Mouse (Mus musculus): Measurements from ENCODE around the gene Fyb.

The Fyb gene

GRCm38 (mm10) chr15:6567993-6568392, 45.3 kb downstream of the Fyb start:
- TF ChIP-seq POU5F1 (IDR thresholded peaks at IDR 0.05; ENCODE audit: borderline replicate concordance, low read length) (no peak), CTCF (conservative IDR thresholded peaks at IDR 0.05; ENCODE audit: low read length) (no peak), NANOG (IDR thresholded peaks at IDR 0.05; ENCODE audit: borderline replicate concordance, low read length) (no peak)
- H3K4me3 ChIP-seq (replicated peaks; ENCODE audit: low read length): no peak overlapping the region
- no peaks in the 10 kb centered on the region for H3K9me3 ChIP-seq (ENCODE audit: low read length)
- H3K36me3 ChIP-seq (ENCODE audit: insufficient read depth, low read length): no peaks in the 10 kb centered on the region
- peaks cover 18% of the 10 kb centered on the region for H3K4me1 ChIP-seq (replicated peaks; ENCODE audit: low read depth, low read length)
- H3K27me3 ChIP-seq (ENCODE audit: insufficient read depth, low read length): peaks cover 9% of the 10 kb centered on the region

GRCm38 (mm10) chr15:6568605-6569004, 46.0 kb downstream of the Fyb start:
- no peak for TF ChIP-seq NANOG (IDR thresholded peaks at IDR 0.05; ENCODE audit: borderline replicate concordance, low read length)
- no peak for TF ChIP-seq CTCF (conservative IDR thresholded peaks at IDR 0.05; ENCODE audit: low read length)
- TF ChIP-seq POU5F1 (IDR thresholded peaks at IDR 0.05; ENCODE audit: borderline replicate concordance, low read length): no peak
- no peaks in the 10 kb centered on the region for H3K9me3 ChIP-seq (ENCODE audit: low read length)
- H3K4me1 ChIP-seq (replicated peaks; ENCODE audit: low read depth, low read length): peaks cover 18% of the 10 kb centered on the region
- H3K4me3 ChIP-seq (replicated peaks; ENCODE audit: low read length): no peak overlapping the region
- no peaks in the 10 kb centered on the region for H3K36me3 ChIP-seq (ENCODE audit: insufficient read depth, low read length)
- peaks cover 9% of the 10 kb centered on the region for H3K27me3 ChIP-seq (ENCODE audit: insufficient read depth, low read length)

GRCm38 (mm10) chr15:6569074-6569473, 46.4 kb downstream of the Fyb start:
- Histone ChIP-seq H3K9me3 (ENCODE audit: low read length) (no peaks in the 10 kb centered on the region), H3K27me3 (ENCODE audit: insufficient read depth, low read length) (peaks cover 9% of the 10 kb centered on the region), H3K4me1 (replicated peaks; ENCODE audit: low read depth, low read length) (peaks cover 18% of the 10 kb centered on the region), H3K36me3 (ENCODE audit: insufficient read depth, low read length) (no peaks in the 10 kb centered on the region), H3K4me3 (replicated peaks; ENCODE audit: low read length) (no peak overlapping the region)
- TF ChIP-seq POU5F1 (IDR thresholded peaks at IDR 0.05; ENCODE audit: borderline replicate concordance, low read length) (no peak), CTCF (conservative IDR thresholded peaks at IDR 0.05; ENCODE audit: low read length) (no peak), NANOG (IDR thresholded peaks at IDR 0.05; ENCODE audit: borderline replicate concordance, low read length) (no peak)

DNA sequence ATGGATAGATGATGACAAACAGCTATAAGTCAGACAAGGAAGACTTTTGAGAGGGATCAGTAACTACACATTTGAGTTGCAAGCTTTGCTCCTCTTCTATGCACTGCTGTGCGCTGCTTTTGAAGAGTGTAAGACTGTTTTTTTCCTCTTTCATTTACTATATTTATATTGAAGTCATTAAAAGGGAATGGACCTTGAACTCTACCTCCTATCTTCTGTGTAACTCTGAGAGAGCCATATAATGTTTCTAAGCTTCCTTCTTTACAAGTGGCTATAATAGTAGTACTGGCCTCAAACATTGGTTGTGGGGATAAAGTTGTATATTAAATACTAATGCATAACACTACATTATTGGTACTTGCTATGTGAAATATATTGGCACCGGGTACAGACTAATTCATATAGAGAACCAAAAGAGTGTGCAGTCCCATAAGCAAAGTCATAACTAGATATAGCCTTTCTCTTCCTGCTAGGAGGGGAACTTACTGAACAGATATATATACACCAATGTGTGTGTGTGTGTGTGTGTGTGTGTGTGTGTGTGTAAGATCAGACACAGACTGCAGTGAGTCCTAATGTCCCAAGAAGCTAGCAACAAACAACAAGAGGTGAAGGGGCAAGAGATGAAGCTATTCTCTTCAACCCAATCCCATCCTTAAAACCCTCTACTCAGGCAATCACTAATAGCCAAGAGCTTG, 47.7 kb downstream of the Fyb start:
- no peak for TF ChIP-seq NANOG (IDR thresholded peaks at IDR 0.05; ENCODE audit: borderline replicate concordance, low read length)
- TF ChIP-seq CTCF (conservative IDR thresholded peaks at IDR 0.05; ENCODE audit: low read length): no peak
- no peak for TF ChIP-seq POU5F1 (IDR thresholded peaks at IDR 0.05; ENCODE audit: borderline replicate concordance, low read length)
- no peak overlapping the region for H3K4me3 ChIP-seq (replicated peaks; ENCODE audit: low read length)
- no peaks in the 10 kb centered on the region for H3K36me3 ChIP-seq (ENCODE audit: insufficient read depth, low read length)
- H3K4me1 ChIP-seq (replicated peaks; ENCODE audit: low read depth, low read length): peaks cover 6% of the 10 kb centered on the region
- peaks cover 9% of the 10 kb centered on the region for H3K27me3 ChIP-seq (ENCODE audit: insufficient read depth, low read length)
- H3K9me3 ChIP-seq (ENCODE audit: low read length): no peaks in the 10 kb centered on the region

DNA sequence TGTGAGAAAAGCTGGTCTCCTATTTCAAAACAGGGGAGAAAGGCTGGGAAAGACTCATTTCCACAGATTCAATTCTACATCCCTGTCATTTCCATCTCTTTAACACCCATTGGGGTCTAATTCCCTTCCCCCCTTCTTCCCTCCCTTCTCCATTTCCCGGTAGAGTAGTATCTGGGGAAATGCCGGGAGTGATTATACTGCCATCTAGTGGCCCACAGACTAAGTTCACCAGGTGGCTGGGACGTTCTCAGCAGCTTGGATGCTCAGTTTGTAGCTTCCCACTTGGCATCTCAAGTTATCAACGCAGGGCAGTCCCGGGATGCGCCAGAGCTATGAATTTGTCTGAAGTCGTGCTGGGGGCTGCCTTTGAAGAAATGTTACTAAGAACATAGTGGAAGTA, 48.2 kb downstream of the Fyb start:
- Histone ChIP-seq H3K4me3 (replicated peaks; ENCODE audit: low read length) (no peak overlapping the region), H3K4me1 (replicated peaks; ENCODE audit: low read depth, low read length) (0 out of 2 replicates have a peak, but pooled peaks cover 2% of the 10 kb centered on the region), H3K9me3 (ENCODE audit: low read length) (no peaks in the 10 kb centered on the region), H3K27me3 (ENCODE audit: insufficient read depth, low read length) (peaks cover 9% of the 10 kb centered on the region), H3K36me3 (ENCODE audit: insufficient read depth, low read length) (no peaks in the 10 kb centered on the region)
- TF ChIP-seq CTCF (conservative IDR thresholded peaks at IDR 0.05; ENCODE audit: low read length) (peak; percentile 87), POU5F1 (IDR thresholded peaks at IDR 0.05; ENCODE audit: borderline replicate concordance, low read length) (no peak), NANOG (IDR thresholded peaks at IDR 0.05; ENCODE audit: borderline replicate concordance, low read length) (no peak)

DNA sequence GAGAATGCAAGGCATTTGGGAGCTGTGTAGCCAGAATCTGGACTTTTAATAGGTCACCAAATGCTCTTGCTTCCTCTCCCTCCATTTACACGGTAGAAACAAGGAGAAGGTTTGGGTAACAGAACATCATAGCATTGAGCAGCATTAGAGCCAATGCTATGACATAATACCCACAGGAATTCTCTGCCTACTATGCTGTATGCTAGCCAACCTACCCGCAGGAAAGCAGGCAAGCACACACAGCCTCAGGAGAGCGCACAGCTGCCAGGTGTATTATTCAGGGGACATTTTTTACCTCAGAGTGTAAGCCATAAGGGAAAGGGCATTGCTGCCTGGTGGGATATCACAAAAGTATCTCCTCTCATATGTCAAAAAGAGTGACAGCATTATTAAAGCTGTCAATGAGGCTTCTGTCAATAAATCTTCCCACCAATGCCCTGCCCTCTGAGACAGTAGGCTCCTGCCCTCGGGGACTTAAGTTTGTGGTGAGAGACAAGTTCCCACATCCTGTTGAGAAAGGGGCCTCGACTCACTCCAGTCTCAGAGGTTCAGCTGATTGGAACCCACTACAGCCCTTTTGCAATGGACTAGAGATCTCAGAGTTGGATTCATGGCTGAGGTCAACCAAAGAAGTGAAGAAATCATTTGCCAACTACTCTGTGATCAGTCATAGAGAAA, 51.8 kb downstream of the Fyb start:
- TF ChIP-seq POU5F1 (IDR thresholded peaks at IDR 0.05; ENCODE audit: borderline replicate concordance, low read length) (no peak), CTCF (conservative IDR thresholded peaks at IDR 0.05; ENCODE audit: low read length) (no peak), NANOG (IDR thresholded peaks at IDR 0.05; ENCODE audit: borderline replicate concordance, low read length) (no peak)
- Histone ChIP-seq H3K36me3 (ENCODE audit: insufficient read depth, low read length) (no peaks in the 10 kb centered on the region), H3K9me3 (ENCODE audit: low read length) (no peaks in the 10 kb centered on the region), H3K4me3 (replicated peaks; ENCODE audit: low read length) (no peak overlapping the region), H3K27me3 (ENCODE audit: insufficient read depth, low read length) (peaks cover 4% of the 10 kb centered on the region), H3K4me1 (replicated peaks; ENCODE audit: low read depth, low read length) (0 out of 2 replicates have a peak, but pooled peaks cover 2% of the 10 kb centered on the region)

DNA sequence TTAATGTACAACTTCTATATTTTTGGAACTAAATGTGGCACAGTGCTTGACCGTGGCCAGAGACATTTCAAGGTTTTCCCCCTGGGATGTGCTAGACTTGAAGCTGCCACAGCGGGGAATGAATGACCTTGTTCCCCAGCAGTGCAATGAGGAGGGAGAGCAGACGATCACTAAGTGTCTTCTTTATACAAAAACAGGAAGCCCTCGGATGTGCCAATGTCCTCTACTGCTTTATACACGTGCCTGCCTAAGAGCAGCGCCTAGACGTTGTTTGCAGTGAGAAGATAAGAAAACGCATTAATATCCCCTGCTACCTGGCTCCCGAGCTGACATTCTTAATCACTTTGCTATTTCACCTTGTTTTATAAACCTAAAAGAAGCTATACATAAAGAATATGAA, 55.3 kb downstream of the Fyb start:
- H3K4me1 ChIP-seq (replicated peaks; ENCODE audit: low read depth, low read length): 0 out of 2 replicates have a peak, but pooled peaks cover 4% of the 10 kb centered on the region
- no peak overlapping the region for H3K4me3 ChIP-seq (replicated peaks; ENCODE audit: low read length)
- TF ChIP-seq CTCF (conservative IDR thresholded peaks at IDR 0.05; ENCODE audit: low read length): no peak
- no peak for TF ChIP-seq NANOG (IDR thresholded peaks at IDR 0.05; ENCODE audit: borderline replicate concordance, low read length)
- TF ChIP-seq POU5F1 (IDR thresholded peaks at IDR 0.05; ENCODE audit: borderline replicate concordance, low read length): no peak
- H3K9me3 ChIP-seq (ENCODE audit: low read length): no peaks in the 10 kb centered on the region
- 0 out of 2 replicates have a peak, but pooled peaks cover 5% of the 10 kb centered on the region for H3K27me3 ChIP-seq (ENCODE audit: insufficient read depth, low read length)
- H3K36me3 ChIP-seq (ENCODE audit: insufficient read depth, low read length): no peaks in the 10 kb centered on the region

DNA sequence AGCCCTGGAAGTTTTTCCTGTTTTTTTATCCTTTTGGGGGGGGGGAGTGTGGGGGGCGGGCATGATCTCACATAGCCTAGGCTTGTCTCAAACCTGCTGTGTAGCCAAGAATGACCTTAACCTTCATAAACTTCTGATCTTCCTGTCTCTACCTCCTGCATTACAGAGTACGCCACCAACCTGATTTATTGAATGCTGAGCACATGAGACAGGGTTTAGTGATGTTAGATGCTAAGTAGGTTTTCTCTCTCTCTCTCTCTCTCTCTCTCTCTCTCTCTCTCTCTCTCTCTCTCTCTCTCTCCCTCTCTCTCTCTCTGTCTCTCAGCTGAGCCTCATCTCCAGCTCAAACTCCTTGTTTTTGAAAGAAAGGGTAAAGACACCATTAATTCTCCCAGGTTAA, 56.0 kb downstream of the Fyb start:
- Histone ChIP-seq H3K36me3 (ENCODE audit: insufficient read depth, low read length) (no peaks in the 10 kb centered on the region), H3K9me3 (ENCODE audit: low read length) (no peaks in the 10 kb centered on the region), H3K27me3 (ENCODE audit: insufficient read depth, low read length) (0 out of 2 replicates have a peak, but pooled peaks cover 5% of the 10 kb centered on the region), H3K4me3 (replicated peaks; ENCODE audit: low read length) (no peak overlapping the region), H3K4me1 (replicated peaks; ENCODE audit: low read depth, low read length) (0 out of 2 replicates have a peak, but pooled peaks cover 4% of the 10 kb centered on the region)
- TF ChIP-seq NANOG (IDR thresholded peaks at IDR 0.05; ENCODE audit: borderline replicate concordance, low read length) (no peak), POU5F1 (IDR thresholded peaks at IDR 0.05; ENCODE audit: borderline replicate concordance, low read length) (no peak), CTCF (conservative IDR thresholded peaks at IDR 0.05; ENCODE audit: low read length) (no peak)
